Mouse (Mus musculus): ENCODE measurements around the gene Wfdc21. TPM values are rescaled to one million over a fixed set of nuclear protein-coding genes. Genes with fewer than 3 reads are reported as not detected.
A peak's percentile ranks its signal among the peaks of the same experiment; 100 is the strongest.

The Wfdc21 gene
- polyA plus RNA-seq, 1 experiment from 2014 or later, result not detected

GRCm38 (mm10) chr11:83740443-83740991, 6.2 kb upstream of the Wfdc21 start:
- Histone ChIP-seq H3K27ac (replicated peaks in 1 of 2; ENCODE audit: control insufficient read depth in 1 of 2, insufficient read depth in 1 of 2, low read depth in 2 of 2, low read length in 2 of 2) (no peak overlapping the region), H3K4me2 (ENCODE audit: low read length) (no peak overlapping the region), H3K4me1 (ENCODE audit: control insufficient read depth in 2 of 2, insufficient read depth in 2 of 2, low read length in 2 of 2) (no peaks in the 10 kb centered on the region), H3K4me3 (ENCODE audit: control insufficient read depth in 1 of 2, insufficient read depth in 1 of 2, low read depth in 1 of 2, low read length in 2 of 2) (no peak overlapping the region), H3K9ac (ENCODE audit: low read length) (no peak overlapping the region), H3K36me3 (ENCODE audit: control insufficient read depth, insufficient read depth, low read length) (no peaks in the 10 kb centered on the region), H3K27me3 (ENCODE audit: control insufficient read depth, insufficient read depth, low read length) (peaks cover 36% of the 10 kb centered on the region), H3K9me3 (ENCODE audit: control insufficient read depth, low read length) (no peaks in the 10 kb centered on the region)
- WGBS, result 68% methylated on average over 4 of the region's 4 CpGs
- no peak for ATAC-seq (ENCODE audit: insufficient number of reproducible peaks, insufficient read depth, low FRiP score, low read depth)

DNA sequence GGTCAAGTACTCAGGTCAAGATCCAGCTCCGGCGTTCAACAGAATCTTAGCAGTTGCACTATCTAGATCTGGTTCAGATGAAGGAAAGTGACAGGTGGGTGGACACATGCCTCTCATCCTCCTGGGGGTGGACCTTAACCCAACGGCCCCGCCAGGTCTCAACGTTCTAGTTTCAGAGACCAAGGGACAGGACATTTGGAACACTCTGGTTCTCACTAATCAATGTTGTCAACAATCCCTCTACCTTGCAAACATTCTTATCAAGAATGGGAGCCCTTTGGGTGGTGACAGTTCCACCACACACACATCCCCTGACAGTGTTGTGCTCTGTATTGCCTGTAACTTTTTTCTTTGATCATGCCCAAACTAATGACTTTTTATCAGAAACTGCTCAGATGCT, 4.9 kb upstream of the Wfdc21 start:
- Histone ChIP-seq H3K27ac (replicated peaks in 1 of 2; ENCODE audit: control insufficient read depth in 1 of 2, insufficient read depth in 1 of 2, low read depth in 2 of 2, low read length in 2 of 2) (no peak overlapping the region), H3K4me3 (ENCODE audit: control insufficient read depth in 1 of 2, insufficient read depth in 1 of 2, low read depth in 1 of 2, low read length in 2 of 2) (no peak overlapping the region), H3K27me3 (ENCODE audit: control insufficient read depth, insufficient read depth, low read length) (peaks cover 43% of the 10 kb centered on the region), H3K4me1 (ENCODE audit: control insufficient read depth in 2 of 2, insufficient read depth in 2 of 2, low read length in 2 of 2) (no peaks in the 10 kb centered on the region), H3K36me3 (ENCODE audit: control insufficient read depth, insufficient read depth, low read length) (no peaks in the 10 kb centered on the region), H3K4me2 (ENCODE audit: low read length) (no peak overlapping the region), H3K9ac (ENCODE audit: low read length) (no peak overlapping the region), H3K9me3 (ENCODE audit: control insufficient read depth, low read length) (no peaks in the 10 kb centered on the region)
- 45% methylated on average over 5 of the region's 5 CpGs for WGBS
- no peak for ATAC-seq (ENCODE audit: insufficient number of reproducible peaks, insufficient read depth, low FRiP score, low read depth)

DNA sequence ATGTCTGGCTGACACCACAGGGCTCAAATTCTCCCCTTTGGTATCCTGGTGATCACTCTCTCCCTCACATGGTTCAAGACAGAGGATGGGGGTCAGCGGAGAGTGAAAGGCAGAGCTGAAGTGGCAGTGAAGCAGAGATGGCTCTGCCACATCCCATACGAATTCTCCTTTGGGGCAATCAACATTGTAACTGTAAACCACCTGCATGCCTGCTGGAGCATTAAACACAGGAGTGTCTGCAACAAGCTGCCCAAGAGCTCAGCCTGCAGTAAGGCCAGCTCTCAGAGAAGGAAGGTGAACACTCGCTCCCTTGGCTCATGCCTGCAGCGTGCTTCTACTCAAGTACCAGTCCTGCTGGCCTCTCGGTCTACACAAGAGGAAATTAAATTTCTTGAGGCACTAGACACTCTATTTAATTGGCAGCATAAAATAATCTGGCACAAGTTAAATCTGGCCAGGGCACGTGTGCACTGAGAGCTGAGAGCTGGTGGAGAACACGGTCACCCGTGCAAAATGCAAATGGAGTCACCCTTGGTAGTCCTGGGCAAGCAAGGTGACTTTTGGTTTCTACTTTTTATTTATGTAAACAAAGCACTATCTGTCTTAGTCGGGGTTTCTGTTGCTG, 3.9 kb upstream of the Wfdc21 start:
- Histone ChIP-seq H3K4me1 (ENCODE audit: control insufficient read depth in 2 of 2, insufficient read depth in 2 of 2, low read length in 2 of 2) (no peaks in the 10 kb centered on the region), H3K27ac (replicated peaks in 1 of 2; ENCODE audit: control insufficient read depth in 1 of 2, insufficient read depth in 1 of 2, low read depth in 2 of 2, low read length in 2 of 2) (no peak overlapping the region), H3K4me2 (ENCODE audit: low read length) (no peak overlapping the region), H3K27me3 (ENCODE audit: control insufficient read depth, insufficient read depth, low read length) (peaks cover 44% of the 10 kb centered on the region), H3K4me3 (ENCODE audit: control insufficient read depth in 1 of 2, insufficient read depth in 1 of 2, low read depth in 1 of 2, low read length in 2 of 2) (no peak overlapping the region), H3K36me3 (ENCODE audit: control insufficient read depth, insufficient read depth, low read length) (no peaks in the 10 kb centered on the region), H3K9ac (ENCODE audit: low read length) (no peak overlapping the region), H3K9me3 (ENCODE audit: control insufficient read depth, low read length) (no peaks in the 10 kb centered on the region)
- 69% methylated on average over 9 of the region's 9 CpGs for WGBS
- no peak for ATAC-seq (ENCODE audit: insufficient number of reproducible peaks, insufficient read depth, low FRiP score, low read depth)

DNA sequence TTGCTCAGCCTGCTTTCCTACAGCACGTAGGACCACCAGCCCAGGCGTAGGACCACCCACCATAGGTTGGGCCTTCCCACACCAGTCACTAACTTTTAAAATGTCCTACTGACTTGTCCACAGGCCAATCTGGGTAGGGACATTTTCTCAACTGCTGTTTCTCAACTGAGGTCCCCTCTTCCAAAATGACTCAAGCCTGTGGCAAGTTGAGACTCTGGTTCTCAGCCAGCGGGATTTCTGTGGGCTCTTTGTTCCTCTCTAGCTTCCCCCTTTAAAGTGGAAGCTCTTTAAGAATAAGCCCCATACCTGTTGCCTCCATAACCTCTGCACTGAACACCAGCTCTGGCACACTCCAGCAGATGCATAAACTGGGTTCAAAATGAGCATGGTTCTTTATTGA, 3.2 kb upstream of the Wfdc21 start:
- no peak overlapping the region for H3K4me3 ChIP-seq (ENCODE audit: control insufficient read depth in 1 of 2, insufficient read depth in 1 of 2, low read depth in 1 of 2, low read length in 2 of 2)
- H3K9me3 ChIP-seq (ENCODE audit: control insufficient read depth, low read length), result no peaks in the 10 kb centered on the region
- no peak overlapping the region for H3K27ac ChIP-seq (replicated peaks in 1 of 2; ENCODE audit: control insufficient read depth in 1 of 2, insufficient read depth in 1 of 2, low read depth in 2 of 2, low read length in 2 of 2)
- H3K36me3 ChIP-seq (ENCODE audit: control insufficient read depth, insufficient read depth, low read length), result no peaks in the 10 kb centered on the region
- peaks cover 50% of the 10 kb centered on the region for H3K27me3 ChIP-seq (ENCODE audit: control insufficient read depth, insufficient read depth, low read length)
- no peak overlapping the region for H3K4me2 ChIP-seq (ENCODE audit: low read length)
- 80% methylated on average over 3 of the region's 3 CpGs for WGBS
- H3K9ac ChIP-seq (ENCODE audit: low read length), result no peak overlapping the region
- ATAC-seq (ENCODE audit: insufficient number of reproducible peaks, insufficient read depth, low FRiP score, low read depth), result no peak
- H3K4me1 ChIP-seq (ENCODE audit: control insufficient read depth in 2 of 2, insufficient read depth in 2 of 2, low read length in 2 of 2), result no peaks in the 10 kb centered on the region

DNA sequence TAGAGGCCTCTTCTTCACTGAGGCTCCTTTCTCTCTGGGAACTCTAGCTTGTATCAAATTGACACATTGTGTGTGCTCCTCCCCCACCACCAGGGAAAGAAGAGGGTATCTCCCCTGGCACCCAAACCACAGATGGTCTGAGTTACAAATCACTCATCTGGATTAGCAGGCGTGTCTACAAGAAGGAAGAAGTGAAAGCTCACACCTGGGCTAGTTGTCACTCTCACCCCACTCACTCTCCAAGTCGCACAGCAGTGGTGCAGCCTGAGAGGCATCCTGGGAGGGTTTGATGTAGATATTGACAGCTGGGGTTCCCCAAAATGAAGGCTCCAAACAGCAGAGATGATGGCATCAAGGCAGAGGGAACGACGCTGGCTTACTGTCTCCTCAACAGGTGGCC, 588 bp upstream of the Wfdc21 start:
- peaks cover 58% of the 10 kb centered on the region for H3K27me3 ChIP-seq (ENCODE audit: control insufficient read depth, insufficient read depth, low read length)

DNA sequence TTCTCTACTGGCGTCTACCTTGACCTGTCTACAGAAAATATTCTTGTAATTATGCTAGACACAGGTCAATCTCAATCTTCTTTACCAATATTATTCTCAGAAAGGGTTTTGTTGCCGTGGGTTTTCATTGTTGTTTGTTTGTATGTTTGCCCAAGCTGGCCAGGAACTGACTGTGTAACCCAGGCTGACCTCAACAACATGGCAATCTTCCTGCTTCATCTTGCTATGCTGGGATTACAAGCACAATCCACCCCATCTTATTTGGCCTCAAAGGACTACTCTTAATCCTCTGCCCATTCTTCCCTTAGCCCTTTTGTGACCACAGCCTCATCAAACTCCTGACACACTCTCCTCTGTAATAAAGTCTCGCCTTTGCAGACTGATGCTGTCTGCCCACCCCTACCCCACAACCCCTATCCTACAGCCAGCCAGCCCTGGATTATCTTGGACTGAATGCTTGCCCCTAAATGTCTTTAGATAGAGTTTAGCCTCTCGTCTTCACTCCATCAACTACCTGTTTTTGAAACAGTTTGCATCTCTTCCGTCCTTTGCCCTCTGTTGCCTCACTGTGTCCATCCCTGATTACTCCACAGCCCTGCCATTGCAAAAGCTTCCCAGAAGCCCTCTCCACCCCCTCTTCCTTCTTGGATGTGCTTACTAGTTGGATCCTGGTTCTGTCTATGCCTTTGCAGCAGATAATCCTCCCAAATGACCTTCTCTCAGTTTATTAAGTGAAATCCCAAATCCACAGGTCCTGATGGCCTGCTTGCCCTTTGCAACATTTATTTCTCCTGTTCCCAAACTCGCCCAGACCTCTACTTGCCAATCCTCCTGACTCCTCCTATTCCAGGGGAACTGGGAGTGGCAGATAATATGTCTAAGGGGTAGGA, 881 bp downstream of the Wfdc21 start:
- Histone ChIP-seq H3K4me1 (ENCODE audit: control insufficient read depth in 2 of 2, insufficient read depth in 2 of 2, low read length in 2 of 2) (no peaks in the 10 kb centered on the region), H3K9me3 (ENCODE audit: control insufficient read depth, low read length) (no peaks in the 10 kb centered on the region), H3K4me2 (ENCODE audit: low read length) (no peak overlapping the region), H3K4me3 (ENCODE audit: control insufficient read depth in 1 of 2, insufficient read depth in 1 of 2, low read depth in 1 of 2, low read length in 2 of 2) (no peak overlapping the region), H3K27ac (replicated peaks in 1 of 2; ENCODE audit: control insufficient read depth in 1 of 2, insufficient read depth in 1 of 2, low read depth in 2 of 2, low read length in 2 of 2) (no peak overlapping the region), H3K9ac (ENCODE audit: low read length) (no peak overlapping the region), H3K36me3 (ENCODE audit: control insufficient read depth, insufficient read depth, low read length) (no peaks in the 10 kb centered on the region), H3K27me3 (ENCODE audit: control insufficient read depth, insufficient read depth, low read length) (peaks cover 63% of the 10 kb centered on the region)
- WGBS, result 52% methylated on average over 6 of the region's 6 CpGs
- no peak for ATAC-seq (ENCODE audit: insufficient number of reproducible peaks, insufficient read depth, low FRiP score, low read depth)

More for the DNA sequence above, 588 bp upstream of the Wfdc21 start:
- Histone ChIP-seq H3K9ac (ENCODE audit: low read length) (no peak overlapping the region), H3K36me3 (ENCODE audit: control insufficient read depth, insufficient read depth, low read length) (no peaks in the 10 kb centered on the region), H3K4me1 (ENCODE audit: control insufficient read depth in 2 of 2, insufficient read depth in 2 of 2, low read length in 2 of 2) (no peaks in the 10 kb centered on the region), H3K9me3 (ENCODE audit: control insufficient read depth, low read length) (no peaks in the 10 kb centered on the region), H3K4me2 (ENCODE audit: low read length) (no peak overlapping the region), H3K27ac (replicated peaks in 1 of 2; ENCODE audit: control insufficient read depth in 1 of 2, insufficient read depth in 1 of 2, low read depth in 2 of 2, low read length in 2 of 2) (no peak overlapping the region), H3K4me3 (ENCODE audit: control insufficient read depth in 1 of 2, insufficient read depth in 1 of 2, low read depth in 1 of 2, low read length in 2 of 2) (no peak overlapping the region)
- ATAC-seq (ENCODE audit: insufficient number of reproducible peaks, insufficient read depth, low FRiP score, low read depth), result no peak
- WGBS, result 50% methylated on average over 4 of the region's 4 CpGs

- H3K36me3 ChIP-seq (ENCODE audit: control insufficient read depth, insufficient read depth, low read length), result peaks cover 25% of the 10 kb centered on the region
- peaks cover 23% of the 10 kb centered on the region for H3K27me3 ChIP-seq (ENCODE audit: control insufficient read depth, insufficient read depth, low read length)
- no peaks in the 10 kb centered on the region for H3K9me3 ChIP-seq (ENCODE audit: control insufficient read depth, low read length)
- H3K4me3 ChIP-seq (ENCODE audit: control insufficient read depth in 1 of 2, insufficient read depth in 1 of 2, low read depth in 1 of 2, low read length in 2 of 2), result peak within 1 kb of the TSS; percentile 79 to 89
- H3K4me1 ChIP-seq (ENCODE audit: control insufficient read depth in 2 of 2, insufficient read depth in 2 of 2, low read length in 2 of 2), result peaks cover 3 to 9% of the 10 kb centered on the region in 2 experiments
- H3K27ac ChIP-seq (replicated peaks in 1 of 2; ENCODE audit: control insufficient read depth in 1 of 2, insufficient read depth in 1 of 2, low read depth in 2 of 2, low read length in 2 of 2), result peak within 1 kb of the TSS; percentile 63 to 70; a peak in 2 of 4 replicates
- peak within 1 kb of the TSS; percentile 83 for H3K9ac ChIP-seq (ENCODE audit: low read length)
- WGBS, result under 1% methylated on average over 46 of the region's 47 CpGs
- ATAC-seq (ENCODE audit: insufficient number of reproducible peaks, insufficient read depth, low FRiP score, low read depth), result peak; percentile 84
- peak within 1 kb of the TSS; percentile 70 for H3K4me2 ChIP-seq (ENCODE audit: low read length)
These were observed 6.9 kb downstream of the Wfdc21 start, which contains the start of gene Heatr6 for GRCm38 (mm10) chr11:83753581-83754181. Gene Heatr6, plus strand, starts transcription at chr11:83753696.
